Mouse (Mus musculus): Measurements from ENCODE around the gene Stx18.

Stx18 gene

DNA sequence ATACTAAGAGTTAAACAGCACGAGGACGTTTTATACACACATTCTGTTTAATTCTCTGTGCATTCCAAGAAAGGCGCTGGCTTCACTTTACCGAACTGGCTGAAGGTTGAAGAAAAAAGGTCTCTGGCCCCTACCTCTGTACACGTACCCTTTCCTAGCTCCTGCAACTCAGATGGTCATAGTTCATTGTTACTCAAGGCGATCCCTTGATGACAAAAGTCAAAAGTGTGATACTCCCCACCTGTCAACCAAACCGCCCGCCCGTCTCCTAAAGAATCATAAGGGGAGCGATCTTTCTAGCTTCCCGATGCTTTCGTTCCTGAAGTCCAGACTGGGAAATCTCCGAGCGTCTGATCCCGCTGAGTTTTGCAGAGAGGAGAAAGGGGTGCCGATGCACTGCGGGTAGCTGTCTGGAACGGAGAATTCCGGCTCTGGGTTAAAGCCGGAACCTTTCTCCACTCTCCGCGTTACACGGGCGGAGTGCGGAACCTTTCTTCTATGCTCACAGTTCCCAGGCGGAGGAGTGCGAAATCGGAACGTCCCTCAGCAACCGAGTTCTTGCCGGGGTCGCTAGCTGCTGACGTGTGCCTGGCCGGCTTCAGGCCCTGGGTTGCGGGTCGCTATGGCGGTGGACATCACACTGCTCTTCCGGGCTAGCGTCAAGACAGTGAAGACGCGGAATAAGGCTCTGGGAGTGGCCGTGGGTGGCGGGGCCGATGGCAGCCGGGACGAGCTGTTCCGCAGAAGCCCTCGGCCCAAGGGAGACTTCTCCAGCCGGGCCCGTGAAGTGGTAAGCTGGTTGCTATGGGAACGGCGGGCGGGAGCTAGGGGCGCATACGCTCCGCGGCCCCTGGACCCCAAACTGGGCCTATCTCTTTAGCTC is at the start of gene Stx18:
Gene Stx18 (plus strand): TSS at position 33 of the 883 bp plus-strand sequence.
- peak; percentile 84 for DNase-seq

DNA sequence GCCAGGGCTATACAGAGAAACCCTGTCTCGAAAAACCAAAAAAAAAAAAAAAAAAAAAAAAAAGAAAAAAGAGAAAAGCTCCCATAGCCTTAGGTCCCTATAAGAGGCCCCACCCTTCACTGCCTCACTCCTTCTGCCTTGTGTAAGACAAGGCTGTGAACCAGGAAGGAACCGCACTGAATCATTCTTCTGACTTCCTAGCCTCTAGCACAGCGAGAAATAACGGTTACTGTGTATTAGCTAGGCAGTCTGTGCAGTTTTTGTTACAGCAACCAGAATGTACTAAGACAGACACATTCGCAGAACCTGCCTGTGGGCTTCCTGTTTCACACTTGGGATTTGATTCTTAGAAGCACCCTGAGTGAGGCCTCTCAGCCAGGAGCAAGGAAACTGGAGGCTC is 46.2 kb upstream of the Stx18 start:
- no peak for DNase-seq

DNA sequence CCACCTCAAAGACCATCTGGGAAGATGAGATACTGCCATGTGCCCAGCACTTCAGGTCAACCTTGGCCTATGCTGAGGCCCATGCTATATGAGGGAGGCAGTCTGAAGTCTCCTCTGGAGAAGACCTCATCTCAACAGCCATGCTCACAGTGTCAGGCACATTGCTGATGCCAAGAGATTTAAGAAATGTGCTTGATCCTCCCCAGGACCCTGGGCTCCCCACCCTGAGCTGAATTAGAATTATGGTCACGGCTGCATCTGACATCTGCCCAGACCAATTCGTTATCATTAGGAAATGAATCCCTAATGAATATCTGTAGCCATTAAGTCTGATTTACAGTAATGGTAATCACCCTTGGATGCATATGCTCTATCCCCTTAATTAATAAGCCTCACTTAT is 39.7 kb upstream of the Stx18 start:
- DNase-seq, result no peak

DNA sequence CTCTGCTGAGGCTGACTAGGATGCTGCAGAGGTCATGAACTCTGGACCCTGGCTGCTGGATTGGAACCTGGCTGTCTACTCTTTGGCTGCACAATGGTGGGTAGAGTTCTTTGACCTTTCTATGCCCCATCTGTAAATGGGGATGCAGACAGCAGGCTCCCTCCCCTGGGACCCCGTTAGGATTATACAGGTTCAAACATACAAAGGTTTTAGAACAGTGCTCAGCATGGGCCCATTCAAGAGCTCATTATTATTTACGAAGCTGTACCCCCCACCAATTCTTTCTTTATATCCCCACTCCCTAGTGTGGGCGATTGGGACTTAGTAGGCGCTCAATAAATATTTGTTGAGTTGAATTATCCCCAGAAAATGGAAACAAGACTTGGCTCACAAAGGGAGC is 36.0 kb upstream of the Stx18 start:
- DNase-seq, result no peak

DNA sequence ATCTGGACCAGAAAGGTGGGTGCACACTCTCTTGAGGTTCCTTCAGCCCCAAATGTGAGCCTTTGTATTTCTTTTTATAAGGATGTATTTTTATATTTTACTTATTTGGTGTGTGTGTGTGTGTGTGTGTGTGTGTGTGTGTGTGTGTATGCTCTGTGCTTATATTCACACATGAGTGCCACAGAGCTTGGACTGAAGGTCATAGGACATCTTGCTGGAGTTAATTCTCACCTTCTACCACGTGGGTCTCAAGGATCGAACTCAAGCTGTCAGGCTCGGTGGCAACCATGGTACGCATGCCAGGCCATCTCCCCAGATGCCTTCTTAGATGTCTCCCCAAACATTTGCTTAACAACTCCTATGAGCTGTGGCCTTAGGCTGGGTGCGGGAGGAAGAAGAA is 33.8 kb upstream of the Stx18 start:
- no peak for DNase-seq

DNA sequence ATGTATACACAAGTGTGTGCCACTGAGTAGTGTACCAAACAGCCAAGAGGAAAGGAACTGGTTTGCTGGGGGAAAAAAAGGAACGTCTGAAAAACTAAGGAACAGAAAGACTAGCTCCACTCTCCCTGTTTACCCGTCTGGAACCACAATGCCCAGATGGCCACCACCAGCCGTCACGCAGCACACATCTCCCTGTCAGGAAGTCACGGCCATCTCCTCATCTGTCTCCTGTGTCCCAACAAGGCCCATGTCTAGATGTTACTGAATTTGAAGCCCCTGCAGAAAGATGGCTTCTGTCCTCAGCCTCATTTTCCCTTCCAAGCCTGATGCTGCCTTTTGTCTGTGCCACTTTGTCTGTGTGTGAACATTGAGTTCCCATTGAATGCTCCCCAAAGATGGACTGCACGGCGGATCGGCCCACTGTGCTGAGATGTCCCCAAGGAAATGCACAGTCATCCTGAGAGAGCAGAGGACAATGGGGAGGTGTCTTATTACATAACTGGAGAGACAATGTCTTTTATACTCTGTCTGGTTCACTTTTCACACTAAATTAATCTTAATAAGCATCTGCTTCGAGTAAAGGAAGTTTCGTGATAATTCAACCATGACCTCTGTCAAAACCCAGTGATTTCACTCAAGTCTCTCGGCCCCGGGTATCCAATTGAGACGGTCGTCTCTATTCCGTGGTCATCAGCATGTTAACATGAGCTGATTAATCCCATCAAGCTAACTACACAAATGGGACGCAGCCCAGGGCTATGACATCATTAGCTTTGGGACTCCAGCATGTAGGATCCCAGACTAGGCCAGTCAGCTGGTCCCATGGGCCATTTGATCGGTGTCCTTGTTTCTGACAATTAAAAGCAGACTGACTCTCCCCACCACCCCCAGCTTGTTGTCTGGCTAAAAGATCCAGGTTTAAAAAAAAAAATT is 31.9 kb upstream of the Stx18 start:
- DNase-seq, result no peak

DNA sequence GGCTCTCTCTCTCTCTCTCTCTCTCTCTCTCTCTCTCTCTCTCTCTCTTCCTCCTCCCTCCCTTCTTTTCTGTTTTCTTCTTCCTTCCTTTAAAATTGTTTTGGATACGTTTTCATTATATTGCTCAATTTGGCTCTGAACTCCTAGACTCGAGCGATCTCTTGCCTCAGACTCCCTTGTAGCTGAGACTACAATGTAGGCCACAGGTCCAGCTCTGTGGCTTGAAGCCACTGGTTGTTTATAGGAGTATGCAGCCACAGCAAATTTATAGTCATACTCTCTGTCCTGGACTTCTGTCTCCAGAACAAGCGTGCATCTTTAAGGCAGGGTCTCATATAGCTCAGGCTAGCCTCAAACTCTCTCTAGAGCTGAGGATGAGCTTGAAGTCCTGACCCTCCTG is 29.5 kb upstream of the Stx18 start:
- DNase-seq, result no peak

DNA sequence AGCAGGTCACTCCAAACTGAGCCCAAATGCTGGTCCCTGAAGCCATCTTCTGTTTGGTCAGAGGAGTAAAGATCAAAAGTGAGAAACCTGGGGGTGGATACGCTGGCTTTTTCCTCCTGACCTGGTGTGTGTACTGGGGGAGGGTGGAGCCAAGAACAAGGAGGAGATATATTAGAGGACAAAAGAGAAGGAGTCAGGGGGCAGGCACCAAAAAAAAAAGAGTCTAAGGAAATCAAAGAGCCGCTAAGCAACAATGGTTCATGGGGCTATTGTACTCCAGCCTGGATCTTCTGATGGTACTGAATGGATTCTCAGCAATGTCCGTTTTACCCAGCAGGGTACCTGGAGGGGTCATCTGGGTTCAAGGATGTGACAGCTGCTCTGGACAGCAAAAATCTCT is 23.6 kb upstream of the Stx18 start:
- no peak for DNase-seq

DNA sequence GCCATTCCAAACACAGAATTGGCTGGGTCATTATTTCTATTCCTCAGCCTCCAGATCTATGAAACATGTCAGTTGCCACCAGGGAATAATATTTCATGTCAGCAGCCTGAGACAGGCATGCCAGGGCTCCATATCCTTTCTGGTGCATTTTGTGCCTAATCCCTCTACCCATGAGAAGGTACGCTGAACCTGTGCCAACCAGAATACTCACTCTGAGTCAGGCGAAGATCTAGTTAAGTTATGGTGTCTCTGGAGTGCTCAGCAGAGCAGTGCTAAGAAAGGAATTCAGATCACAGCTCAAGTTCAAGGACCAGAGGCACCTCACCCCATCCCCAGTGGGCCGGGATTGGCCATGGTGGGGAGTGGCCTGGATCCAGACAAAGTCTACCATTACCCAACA is 21.6 kb upstream of the Stx18 start:
- DNase-seq, result no peak

DNA sequence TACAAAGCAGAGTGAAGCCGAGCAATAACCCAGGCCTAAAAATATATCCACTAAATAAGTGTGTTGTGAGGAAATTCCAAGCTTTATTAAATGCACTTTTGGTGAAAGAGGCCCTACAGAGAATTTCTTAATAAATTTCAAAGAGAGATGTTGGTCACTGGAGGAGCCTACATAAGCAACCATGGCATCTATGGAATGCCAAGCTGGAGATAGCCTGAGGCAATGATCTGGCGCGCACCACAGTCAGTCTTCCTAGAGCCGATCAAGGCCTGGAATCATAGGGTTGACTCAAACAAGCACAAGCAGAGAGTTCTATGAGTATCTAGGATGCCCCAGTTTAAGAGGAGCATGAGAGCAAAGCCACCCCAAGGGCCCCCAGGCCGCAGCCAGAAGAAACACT is 10.9 kb upstream of the Stx18 start:
- no peak for DNase-seq

DNA sequence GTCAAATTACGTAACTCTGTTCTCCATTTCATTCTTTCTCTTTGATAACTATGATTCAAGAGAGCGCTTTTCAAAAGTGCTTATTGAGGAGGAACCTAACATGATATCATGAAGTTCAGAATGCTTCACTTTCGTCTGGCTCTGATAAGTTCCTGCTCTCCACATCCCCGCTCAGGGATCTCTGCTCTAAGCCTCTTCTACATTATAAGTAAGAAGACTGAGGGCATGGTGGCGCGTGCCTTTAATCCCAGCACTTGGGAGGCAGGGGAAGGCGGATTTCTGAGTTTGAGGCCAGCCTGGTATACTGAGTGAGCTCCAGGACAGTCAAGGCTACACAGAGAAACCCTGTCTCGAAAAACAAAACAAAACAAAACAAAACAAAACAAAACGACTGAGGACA is 268 bp upstream of the Stx18 start:
- peak; percentile 18 for DNase-seq

DNA sequence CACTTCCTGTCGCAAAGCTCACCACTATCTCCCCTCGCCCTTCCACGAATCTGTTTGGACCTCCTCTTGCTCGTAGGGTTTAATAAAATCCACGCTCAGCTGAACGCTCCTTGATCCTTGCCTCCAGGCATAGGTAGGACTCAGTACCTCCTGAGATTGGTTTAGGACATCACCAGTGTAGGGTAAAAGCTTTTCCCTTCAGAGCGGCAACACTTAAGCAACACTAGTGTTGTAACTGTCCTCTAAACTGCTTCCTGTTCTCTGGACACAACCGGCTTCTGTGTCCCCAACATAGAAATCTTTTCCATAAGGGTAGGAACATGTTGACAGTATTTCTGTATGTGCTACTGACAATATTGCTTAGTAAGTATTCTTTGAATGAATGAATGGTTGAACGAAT is 1.3 kb downstream of the Stx18 start:
- DNase-seq, result no peak

DNA sequence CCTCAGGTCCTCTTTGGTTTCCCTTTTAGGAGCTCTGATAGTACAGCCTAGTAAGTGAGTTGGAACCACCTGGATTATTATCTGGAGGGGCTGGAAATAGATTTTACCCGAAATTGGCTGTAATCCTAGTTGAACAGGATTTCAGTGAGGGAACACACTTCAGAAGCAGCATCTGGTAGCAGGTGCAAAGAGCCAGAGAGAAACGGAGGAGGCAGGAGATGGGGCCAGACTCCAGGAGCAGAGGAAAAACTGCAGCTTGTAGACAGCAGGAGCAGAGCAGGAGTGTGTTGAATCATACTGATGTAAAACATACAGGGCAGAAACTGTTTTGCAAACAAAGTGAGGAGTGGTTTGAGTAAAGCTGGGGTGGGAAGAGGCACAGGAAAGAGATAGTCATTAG is 6.4 kb downstream of the Stx18 start:
- no peak for DNase-seq

DNA sequence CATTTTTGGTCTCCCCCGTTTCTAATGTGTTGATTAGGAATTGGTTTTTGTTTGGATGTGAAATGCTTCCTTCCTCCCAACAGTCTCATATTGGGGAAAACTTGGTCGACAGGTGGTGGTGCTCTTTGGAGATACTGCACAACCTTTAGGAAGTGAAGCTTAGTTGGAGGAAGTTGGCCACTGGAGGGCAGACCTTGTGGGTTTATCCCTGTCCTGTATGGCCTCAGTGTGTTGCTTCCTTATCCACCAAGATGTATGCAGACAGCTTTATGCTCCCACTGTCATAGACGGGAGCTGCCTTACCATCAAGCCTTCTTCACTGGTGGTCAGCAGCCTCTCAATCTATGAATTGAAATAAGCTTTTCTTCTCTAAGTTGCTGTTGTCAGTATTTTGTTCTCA is 9.6 kb downstream of the Stx18 start:
- DNase-seq, result no peak

DNA sequence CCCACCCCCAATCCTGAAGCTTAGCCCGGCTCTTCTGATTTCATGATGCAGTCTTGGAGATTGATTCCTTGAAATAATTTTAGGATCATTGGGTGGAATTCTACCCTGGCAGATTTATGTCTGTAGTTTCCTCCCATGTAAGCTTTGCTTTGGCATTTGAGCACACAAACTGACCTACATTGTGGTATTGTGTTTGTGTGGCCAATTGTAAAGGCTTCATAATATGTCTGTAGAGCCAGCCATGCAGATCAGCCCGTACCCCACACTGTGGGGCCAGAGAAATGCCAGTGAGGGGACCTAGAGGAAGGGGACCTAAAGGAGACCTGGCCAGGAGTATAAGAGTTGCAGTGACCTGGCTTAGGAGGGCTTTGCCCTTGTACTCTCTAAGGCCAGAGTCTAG is 22.5 kb downstream of the Stx18 start:
- no peak for DNase-seq

DNA sequence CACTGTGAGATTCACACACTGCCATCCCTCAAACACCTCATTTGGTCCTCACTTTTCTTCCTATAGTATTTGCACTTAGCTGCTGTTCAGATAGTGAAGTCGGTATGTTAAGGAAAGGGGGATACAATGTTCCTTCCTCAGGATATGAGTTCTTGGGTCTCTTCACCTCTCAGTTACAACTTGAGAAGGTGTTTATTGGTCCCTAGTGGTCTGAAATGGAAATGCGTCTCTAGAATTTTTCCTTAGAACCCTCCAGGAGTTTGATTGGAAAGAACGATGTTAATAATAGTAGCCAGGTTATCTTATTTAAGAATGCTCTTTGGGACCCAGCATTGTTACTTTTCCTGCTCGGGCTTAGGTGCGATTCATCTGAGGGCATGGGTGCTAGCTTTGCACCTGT is 24.2 kb downstream of the Stx18 start:
- no peak for DNase-seq

DNA sequence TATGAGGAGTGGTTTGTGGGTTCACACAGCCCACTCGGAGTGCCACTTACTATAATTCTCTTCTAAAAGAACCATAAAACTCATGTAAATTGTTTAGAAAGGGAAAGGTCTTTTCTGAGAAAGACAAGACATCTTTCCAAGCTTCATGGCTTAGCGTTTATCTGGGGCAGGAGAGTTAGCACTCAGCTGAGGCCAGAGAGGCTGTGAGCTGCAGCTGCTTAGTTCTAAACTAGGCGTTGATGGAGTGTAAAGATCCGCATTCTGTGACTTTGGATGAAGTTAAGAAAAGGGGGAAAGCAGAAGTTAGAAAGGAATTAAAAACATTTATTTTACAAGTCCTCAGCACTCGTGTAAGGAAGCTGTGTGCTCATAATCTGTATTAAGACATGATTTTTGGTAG is 24.8 kb downstream of the Stx18 start:
- no peak for DNase-seq

DNA sequence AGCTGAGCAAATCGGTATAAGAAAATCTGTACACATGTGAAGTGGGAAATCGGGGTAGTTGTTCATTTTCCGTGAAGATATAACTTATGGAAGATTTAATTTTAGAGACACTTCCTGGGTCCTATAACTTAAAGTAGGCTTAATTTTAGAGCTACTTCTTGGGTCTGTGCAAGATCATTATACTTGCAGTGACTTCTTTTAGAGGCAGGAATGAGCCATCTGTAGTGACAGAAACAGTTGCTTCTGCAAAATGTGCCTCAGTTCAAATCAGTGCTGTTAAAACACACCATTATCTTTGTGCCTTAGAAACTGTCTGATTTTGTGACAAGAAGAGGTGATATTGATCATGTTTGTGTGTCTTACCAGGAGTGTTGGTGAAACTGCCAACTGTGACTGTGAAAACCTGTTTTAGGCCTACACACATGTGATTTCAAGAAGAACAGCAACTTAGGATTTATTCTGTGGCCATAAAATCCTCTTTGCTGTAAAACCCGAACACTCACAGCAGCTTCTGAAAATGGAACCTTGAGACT is 25.6 kb downstream of the Stx18 start:
- no peak for DNase-seq

DNA sequence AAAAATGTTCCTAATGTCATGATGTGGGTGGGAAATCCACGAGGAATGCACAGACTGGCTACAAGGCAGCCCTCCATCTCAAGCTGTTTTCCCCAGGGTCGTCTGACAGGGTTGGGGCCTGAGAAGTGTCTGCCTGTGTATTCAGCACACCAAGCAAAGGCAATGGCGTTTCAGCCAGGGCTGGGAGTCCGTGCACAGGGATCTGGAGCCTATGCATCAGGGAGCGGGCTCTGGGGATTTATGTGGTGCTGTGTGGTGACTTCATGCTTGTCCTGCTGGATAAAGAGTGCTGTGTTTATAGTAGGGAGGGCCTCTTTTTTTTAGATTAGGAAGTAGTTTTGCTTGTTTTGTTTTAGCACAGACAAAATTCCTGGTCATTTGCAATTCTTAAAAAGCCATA is 26.2 kb downstream of the Stx18 start:
- no peak for DNase-seq

DNA sequence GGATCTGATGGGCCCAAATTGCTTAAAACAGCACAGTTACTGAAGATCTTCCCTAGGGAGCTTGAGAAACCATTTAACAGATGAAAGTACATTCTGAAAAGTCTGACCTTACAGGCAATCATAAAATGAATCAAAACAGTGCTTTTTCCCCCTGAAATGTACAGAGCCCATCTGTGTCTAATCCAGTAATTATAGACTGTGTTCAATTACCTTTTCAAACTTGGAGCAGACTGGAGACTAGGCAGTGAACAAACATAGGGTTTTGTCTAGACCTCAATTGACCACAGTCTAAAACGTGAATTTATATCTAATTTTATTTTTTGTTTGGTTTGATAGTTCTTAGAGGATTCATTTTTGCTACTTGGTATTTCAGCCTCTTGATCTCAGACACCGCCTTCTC is 26.9 kb downstream of the Stx18 start:
- no peak for DNase-seq

DNA sequence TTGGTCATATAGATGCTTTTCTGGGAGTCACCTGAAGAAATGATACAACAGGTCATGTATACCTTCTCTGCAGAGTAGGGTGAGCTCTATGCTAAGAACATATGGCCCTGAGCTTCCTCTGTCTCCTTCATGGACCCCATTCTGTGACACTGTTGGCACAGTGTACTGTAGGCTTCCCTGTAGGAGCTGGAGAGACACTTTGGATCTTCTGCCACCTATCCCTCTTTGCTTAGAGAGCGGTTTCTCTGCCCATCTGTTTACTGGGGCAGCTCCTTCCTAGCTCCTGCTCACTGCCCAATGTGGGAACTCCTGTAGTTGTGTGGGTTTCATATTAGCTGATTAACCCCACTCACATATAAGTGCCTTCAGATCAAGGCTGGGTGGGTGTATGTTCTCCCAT is 28.1 kb downstream of the Stx18 start:
- no peak for DNase-seq

DNA sequence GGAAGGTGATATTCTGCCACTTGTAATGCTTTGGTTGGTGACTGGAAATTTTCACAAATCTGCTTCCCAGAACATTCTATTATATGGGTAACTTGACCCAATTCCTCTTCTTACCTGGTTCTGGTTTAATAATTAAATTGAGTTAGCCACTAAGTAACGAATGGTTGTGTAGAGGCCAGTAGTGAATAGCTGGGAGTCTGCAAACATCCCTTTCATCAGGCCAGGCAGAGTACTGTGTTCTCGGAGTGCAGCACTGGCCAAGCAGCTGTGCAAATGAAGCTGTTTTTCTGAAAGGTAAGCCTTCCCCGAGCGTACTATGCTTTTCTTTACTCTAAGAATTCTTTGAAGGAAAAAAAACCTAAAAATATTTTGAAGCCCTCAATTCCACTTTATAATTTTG is 37.8 kb downstream of the Stx18 start:
- no peak for DNase-seq

DNA sequence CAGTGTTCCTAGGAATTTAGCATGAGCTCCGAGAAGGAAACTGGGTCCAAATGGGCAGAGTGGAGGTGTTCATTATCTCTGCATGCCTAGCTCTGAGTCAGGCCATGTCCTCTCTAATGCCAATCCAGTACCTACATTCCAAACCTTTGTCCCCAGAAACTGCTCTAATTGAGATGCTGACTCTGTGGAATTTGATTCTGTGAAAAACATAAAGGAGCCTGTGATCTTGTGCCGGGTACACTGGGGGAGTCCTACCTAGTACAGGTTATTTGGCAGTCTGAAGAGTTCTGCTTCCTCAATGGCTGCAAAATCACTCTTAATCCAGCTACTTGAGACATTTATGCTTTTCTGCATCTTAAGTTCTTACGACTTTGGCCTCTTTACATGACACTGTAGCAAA is 40.0 kb downstream of the Stx18 start:
- DNase-seq, result no peak

DNA sequence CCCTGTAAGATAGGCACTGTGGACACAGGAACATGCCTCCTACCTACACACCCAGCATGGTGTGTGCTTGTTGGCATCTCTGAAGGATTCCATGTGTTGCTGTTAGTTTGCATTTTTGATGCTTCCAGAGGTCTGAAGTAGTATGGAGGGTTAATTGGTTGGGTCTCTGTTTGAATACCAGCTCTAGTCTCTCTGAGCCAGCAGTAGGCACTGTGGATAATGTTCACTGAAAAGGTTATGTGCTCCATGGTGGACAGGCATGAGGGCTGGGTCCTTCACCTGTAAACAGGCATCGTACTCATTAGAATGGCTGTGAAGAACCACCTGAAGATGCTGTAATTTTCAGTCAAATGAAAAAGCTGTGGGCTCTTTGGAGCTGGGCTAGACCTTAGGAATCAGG is 41.9 kb downstream of the Stx18 start:
- no peak for DNase-seq

Measured in thymus, postnatal 4 days (tissue).